Mouse (Mus musculus) CH12.LX (cell line): Measurements from ENCODE around the gene Dlk1. TPM values are rescaled to one million over a fixed set of nuclear protein-coding genes. Genes with fewer than 3 reads are reported as not detected.

Source experiments
- DNase-seq: peaks from one replicate; pipeline ENCODE4 v3.0.0-alpha.2; 2013; ENCODE audit errors: extremely low read depth
- H3K27ac ChIP-seq: 2 replicates; pipeline ENCODE4 v1.5.1; 2012; ENCODE audit warnings: low read depth, mild to moderate bottlenecking, control low read depth, moderate library complexity; ENCODE audit not compliant: insufficient read depth
- H3K27me3 ChIP-seq: replicated peaks from 2 replicates; pipeline ENCODE3; 2012; ENCODE audit warnings: inconsistent platforms
- H3K36me3 ChIP-seq, 2 experiments: replicated peaks in 1 of 2; 2 replicates each; pipeline versions ENCODE3 to v1.6.1; 2012; ENCODE audit warnings: inconsistent platforms in 1 of 2, low read length in 1 of 2, mild to moderate bottlenecking in 1 of 2, mixed read lengths in 1 of 2, moderate library complexity in 1 of 2; ENCODE audit not compliant: control insufficient read depth in 1 of 2, insufficient read depth in 1 of 2
- H3K4me1 ChIP-seq, 2 experiments: 2 replicates each; pipeline ENCODE4 v1.6.1; 2012; ENCODE audit warnings: inconsistent platforms in 1 of 2, moderate library complexity in 1 of 2; ENCODE audit not compliant: insufficient read depth in 2 of 2, control insufficient read depth in 1 of 2
- H3K4me2 ChIP-seq: 2 replicates; pipeline ENCODE4 v1.6.1; 2012; ENCODE audit warnings: low read depth, mild to moderate bottlenecking, control low read depth; ENCODE audit not compliant: poor library complexity, insufficient read depth, severe bottlenecking
- H3K4me3 ChIP-seq, 3 experiments: fragments of 150-350 bp in 1 of 3; sonication (generic) in 1 of 3; replicated peaks in 1 of 3; 2 replicates each; pipeline versions ENCODE3 to v1.5.1; 2011 to 2012; ENCODE audit warnings: low read depth in 2 of 3, low read length in 2 of 3, mild to moderate bottlenecking in 2 of 3, moderate library complexity in 2 of 3, control low read depth in 1 of 3, improper control_type of control experiment in 1 of 3, inconsistent platforms in 1 of 3, mixed read lengths in 1 of 3; ENCODE audit not compliant: poor library complexity in 1 of 3
- H3K79me2 ChIP-seq: replicated peaks from 2 replicates; pipeline ENCODE4 v1.6.1; 2012; ENCODE audit warnings: mild to moderate bottlenecking, moderate library complexity; ENCODE audit not compliant: control insufficient read depth, poor library complexity, insufficient read depth, severe bottlenecking; ENCODE audit errors: extremely low read depth
- H3K9ac ChIP-seq: 2 replicates; pipeline ENCODE4 v1.6.1; 2012; ENCODE audit warnings: low read depth, mild to moderate bottlenecking, control low read depth, moderate library complexity; ENCODE audit not compliant: insufficient read depth
- H3K9me3 ChIP-seq: replicated peaks from 2 replicates; pipeline ENCODE3; 2012; ENCODE audit warnings: low read length, inconsistent platforms, mixed read lengths
- BHLHE40 ChIP-seq: IDR thresholded peaks from 2 replicates; pipeline ENCODE4 v1.6.1; 2011; ENCODE audit warnings: mild to moderate bottlenecking, low read depth, low read length, improper control_type of control experiment
- CHD2 ChIP-seq: IDR thresholded peaks from 2 replicates; pipeline ENCODE4 v1.6.1; 2011; ENCODE audit warnings: low read length, improper control_type of control experiment
- CTCF ChIP-seq, 2 experiments: IDR thresholded peaks in 1 of 2; conservative IDR thresholded peaks in 1 of 2; 2 replicates each; pipeline ENCODE4 v1.5.1; 2011 to 2012; ENCODE audit warnings: low read depth in 2 of 2, low read length in 2 of 2, improper control_type of control experiment in 1 of 2, inconsistent platforms in 1 of 2, mild to moderate bottlenecking in 1 of 2, moderate library complexity in 1 of 2
- E2F4 ChIP-seq: IDR thresholded peaks from 2 replicates; pipeline ENCODE4 v1.6.1; 2011; ENCODE audit warnings: low read depth, low read length, improper control_type of control experiment; ENCODE audit not compliant: insufficient replicate concordance
- JUND ChIP-seq: conservative IDR thresholded peaks from 2 replicates; pipeline ENCODE4 v1.6.1; 2011; ENCODE audit warnings: low read depth, low read length, improper control_type of control experiment
- KAT2A ChIP-seq: IDR thresholded peaks from 2 replicates; pipeline ENCODE4 v1.6.1; 2012; ENCODE audit warnings: low read length, improper control_type of control experiment, inconsistent platforms; ENCODE audit not compliant: insufficient replicate concordance
- MAFK ChIP-seq: IDR thresholded peaks from 2 replicates; pipeline ENCODE4 v1.6.1; 2011; ENCODE audit warnings: low read length, improper control_type of control experiment; ENCODE audit not compliant: insufficient replicate concordance
- MAX ChIP-seq: IDR thresholded peaks from 2 replicates; pipeline ENCODE4 v1.6.1; 2011; ENCODE audit warnings: low read length, improper control_type of control experiment
- MEF2A ChIP-seq: IDR thresholded peaks from 2 replicates; pipeline ENCODE4 v1.6.1; 2014; ENCODE audit warnings: low read depth, mild to moderate bottlenecking, inconsistent platforms, low read length, improper control_type of control experiment, borderline replicate concordance
- MYC ChIP-seq: IDR thresholded peaks from 2 replicates; pipeline ENCODE4 v1.6.1; 2011; ENCODE audit warnings: low read depth, mild to moderate bottlenecking, improper control_type of control experiment, low read length
- RAD21 ChIP-seq: IDR thresholded peaks from 2 replicates; pipeline ENCODE4 v1.6.1; 2011; ENCODE audit warnings: low read depth, mild to moderate bottlenecking, low read length, improper control_type of control experiment, moderate library complexity
- SMC3 ChIP-seq: IDR thresholded peaks from 2 replicates; pipeline ENCODE4 v1.6.1; 2011; ENCODE audit warnings: low read depth, low read length, improper control_type of control experiment
- TCF12 ChIP-seq: IDR thresholded peaks from 2 replicates; pipeline ENCODE4 v1.6.1; 2014; ENCODE audit warnings: low read depth, mild to moderate bottlenecking, inconsistent platforms, low read length, improper control_type of control experiment
- UBTF ChIP-seq: IDR thresholded peaks from 2 replicates; pipeline ENCODE4 v1.6.1; 2012; ENCODE audit warnings: low read depth, mild to moderate bottlenecking, inconsistent platforms, low read length, improper control_type of control experiment, moderate library complexity
- USF1 ChIP-seq: IDR thresholded peaks from 2 replicates; pipeline ENCODE4 v1.6.1; 2014; ENCODE audit warnings: low read depth, mild to moderate bottlenecking, inconsistent platforms, low read length, improper control_type of control experiment
- USF2 ChIP-seq: conservative IDR thresholded peaks from 2 replicates; pipeline ENCODE4 v1.6.1; 2011; ENCODE audit warnings: low read depth, low read length, improper control_type of control experiment
- ZKSCAN1 ChIP-seq: IDR thresholded peaks from 2 replicates; pipeline ENCODE4 v1.6.1; 2012; ENCODE audit warnings: low read depth, inconsistent platforms, low read length, improper control_type of control experiment, borderline replicate concordance
- ZMIZ1 ChIP-seq: IDR thresholded peaks from 2 replicates; pipeline ENCODE4 v1.6.1; 2012; ENCODE audit warnings: low read depth, mild to moderate bottlenecking, inconsistent platforms, low read length, improper control_type of control experiment
- ZNF384 ChIP-seq: IDR thresholded peaks from 2 replicates; pipeline ENCODE4 v1.6.1; 2012; ENCODE audit warnings: low read depth, low read length, improper control_type of control experiment, inconsistent platforms
- dilution Hi-C: fragments of 300-500 bp; cut with MboI; formaldehyde crosslinking; loops from 2 replicates; pipeline ENCODE4 v1.14.3; 2020; ENCODE audit warnings: low sequenced_read_pairs; ENCODE audit not compliant: extremely low pct_unique_long_range_greater_than_20kb, extremely low pct_ligation_motif_present
- in situ Hi-C: fragments of 300-500 bp; cut with MboI; formaldehyde crosslinking; loops from 3 replicates; pipeline ENCODE4 v1.14.3; 2019; ENCODE audit warnings: low sequenced_read_pairs, low pct_ligation_motif_present, low pct_unique_long_range_greater_than_20kb, mixed read lengths
- polyA plus RNA-seq: library from polyadenylated mRNA; unstranded; fragments of >175 nt; gene quantifications from 2 replicates; pipeline ENCODE4 v1.2.1, GENCODE M21; 2012; ENCODE audit warnings: low read depth; ENCODE audit not compliant: insufficient read length
- total RNA-seq, 2 experiments: library from RNA; depleted of rRNA; stranded (reverse); fragments of 300-350 nt in 1 of 2; fragments of >200 nt in 1 of 2; gene quantifications; 2 replicates each; pipeline ENCODE4 v1.2.3; 2012 to 2014

Dlk1 gene
- total and polyA plus RNA-seq, 3 experiments, result not detected

DNA sequence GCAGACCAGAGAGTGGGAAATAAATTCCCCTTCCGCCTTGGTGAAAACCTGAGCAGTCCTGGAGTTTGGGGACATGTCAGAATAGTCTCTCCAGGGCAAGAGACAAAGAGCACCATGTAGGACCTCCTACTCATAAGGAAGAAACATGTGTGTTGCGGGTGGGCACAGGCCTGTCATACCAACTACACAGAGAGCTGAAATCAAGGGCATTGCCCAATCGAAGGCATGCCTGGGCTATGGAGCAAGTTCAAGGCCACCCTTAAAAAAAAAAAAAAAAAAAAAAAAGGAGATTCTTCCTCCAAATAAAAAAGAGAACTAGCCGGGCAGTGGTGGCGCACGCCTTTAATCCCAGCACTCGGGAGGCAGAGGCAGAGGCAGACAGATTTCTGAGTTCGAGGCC is 17.2 kb downstream of the Dlk1 start:
- H3K9me3 ChIP-seq, result peaks cover 85% of the 10 kb centered on the region
- in situ Hi-C loops, result no loop called here
- no peak overlapping the region for H3K4me3 ChIP-seq
- H3K79me2 ChIP-seq, result no peaks in the 10 kb centered on the region
- no peak overlapping the region for H3K4me2 ChIP-seq
- no peaks in the 10 kb centered on the region for H3K36me3 ChIP-seq
- H3K9ac ChIP-seq, result no peak overlapping the region
- no peak overlapping the region for H3K27ac ChIP-seq
- dilution Hi-C loops, result no loop called here
- no peaks in the 10 kb centered on the region for H3K27me3 ChIP-seq
- no peaks in the 10 kb centered on the region for H3K4me1 ChIP-seq
- TF ChIP-seq ZMIZ1, result no peak
- no peak for TF ChIP-seq CHD2
- TF ChIP-seq SMC3, result no peak
- TF ChIP-seq E2F4, result no peak
- TF ChIP-seq USF2, result no peak
- TF ChIP-seq KAT2A, result no peak
- TF ChIP-seq CTCF (conservative IDR thresholded peaks at IDR 0.05 in 1 of 2, IDR thresholded peaks at IDR 0.05 in 1 of 2; ENCODE audit: low read depth in 2 of 2, low read length in 2 of 2), result no peak
- no peak for TF ChIP-seq MAFK
- TF ChIP-seq JUND, result no peak
- TF ChIP-seq USF1, result no peak
- TF ChIP-seq RAD21, result no peak
- TF ChIP-seq UBTF, result no peak
- TF ChIP-seq BHLHE40, result no peak
- no peak for DNase-seq

DNA sequence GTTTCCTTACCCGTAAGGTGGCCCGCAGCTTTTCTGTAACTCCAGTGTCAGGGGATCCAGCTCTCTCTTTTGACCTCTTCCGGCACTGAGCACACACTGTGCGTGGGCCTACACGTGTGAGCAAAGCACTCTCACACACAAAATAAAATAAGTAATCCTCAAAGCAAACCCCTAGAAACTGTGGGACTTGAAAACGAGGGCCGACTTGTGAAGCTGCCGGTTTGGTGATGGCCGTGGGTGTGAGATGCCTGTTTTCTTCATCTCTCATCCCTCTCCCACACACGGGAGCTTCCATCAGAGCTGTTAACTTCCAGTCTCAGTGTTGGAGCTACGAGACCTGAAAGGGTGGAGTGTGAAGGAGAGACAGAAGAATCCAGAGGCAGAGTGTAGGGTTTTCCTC is 20.0 kb downstream of the Dlk1 start:
- Histone ChIP-seq H3K9ac (no peak overlapping the region), H3K27ac (no peak overlapping the region), H3K4me3 (no peak overlapping the region), H3K27me3 (no peaks in the 10 kb centered on the region), H3K79me2 (no peaks in the 10 kb centered on the region), H3K36me3 (no peaks in the 10 kb centered on the region), H3K9me3 (peaks cover 77% of the 10 kb centered on the region), H3K4me1 (no peaks in the 10 kb centered on the region), H3K4me2 (no peak overlapping the region)
- DNase-seq, result no peak
- TF ChIP-seq CTCF (conservative IDR thresholded peaks at IDR 0.05 in 1 of 2, IDR thresholded peaks at IDR 0.05 in 1 of 2; ENCODE audit: low read depth in 2 of 2, low read length in 2 of 2) (no peak), MAX (no peak), RAD21 (no peak), MEF2A (no peak), ZNF384 (no peak), MAFK (no peak), SMC3 (no peak), ZKSCAN1 (no peak), TCF12 (no peak), MYC (no peak), USF1 (no peak)
- in situ Hi-C loops (no loop called here), dilution Hi-C loops (no loop called here)
